Mouse (Mus musculus) myocyte (in vitro differentiated cells): ENCODE measurements around the gene Psg16.

Experiments
- POLR2A ChIP-seq: IDR thresholded peaks from one replicate; pipeline ENCODE4 v1.6.1; 2011; ENCODE audit warnings: low read depth, mild to moderate bottlenecking, control low read depth, moderate library complexity; ENCODE audit not compliant: insufficient read length
- SRF ChIP-seq: IDR thresholded peaks from one replicate; pipeline ENCODE4 v1.6.1; 2011; ENCODE audit warnings: low read depth; ENCODE audit not compliant: control insufficient read depth, insufficient read length
- USF1 ChIP-seq: IDR thresholded peaks from one replicate; pipeline ENCODE4 v1.6.1; 2011; ENCODE audit warnings: low read depth, mild to moderate bottlenecking, control low read depth, moderate library complexity

GRCm38 (mm10) chr7:17056601-17057523, 17.0 kb upstream of the Psg16 start:
- no peak for TF ChIP-seq USF1
- TF ChIP-seq SRF: no peak
- no peak for TF ChIP-seq POLR2A
